Mouse (Mus musculus) liver, embryonic 12.5 days (tissue): ENCODE measurements around the gene Alox5. TPM values are rescaled to one million over a fixed set of nuclear protein-coding genes. Genes with fewer than 3 reads are reported as not detected.

Experiments
- ATAC-seq: fragments of 200-750 bp; cut with Nextera tagmentation; 2 replicates; pipeline ENCODE4 v1.8.0; 2017; ENCODE audit warnings: moderate number of reproducible peaks, mild to moderate bottlenecking, moderate library complexity
- H3K27ac ChIP-seq: fragments of 300-500 bp; sonication (generic); 2 replicates; pipeline ENCODE4 v1.5.1; 2016; ENCODE audit warnings: mild to moderate bottlenecking
- H3K27me3 ChIP-seq: fragments of 300-500 bp; sonication (generic); replicated peaks from 2 replicates; pipeline ENCODE4 v1.6.1; 2016; ENCODE audit warnings: mild to moderate bottlenecking, moderate library complexity
- H3K36me3 ChIP-seq: fragments of 300-500 bp; sonication (generic); 2 replicates; pipeline ENCODE4 v1.6.1; 2016; ENCODE audit warnings: mild to moderate bottlenecking, moderate library complexity
- H3K4me1 ChIP-seq: fragments of 300-500 bp; sonication (generic); 2 replicates; pipeline ENCODE4 v1.6.1; 2016
- H3K4me2 ChIP-seq: fragments of 300-500 bp; sonication (generic); 2 replicates; pipeline ENCODE4 v1.6.1; 2016; ENCODE audit warnings: mild to moderate bottlenecking, moderate library complexity
- H3K4me3 ChIP-seq: fragments of 300-500 bp; sonication (generic); 2 replicates; pipeline ENCODE4 v1.5.1; 2016; ENCODE audit warnings: mild to moderate bottlenecking, moderate library complexity
- H3K9ac ChIP-seq: fragments of 300-500 bp; sonication (generic); 2 replicates; pipeline ENCODE4 v1.6.1; 2016; ENCODE audit warnings: mild to moderate bottlenecking, moderate library complexity
- H3K9me3 ChIP-seq: fragments of 300-500 bp; sonication (generic); replicated peaks from 2 replicates; pipeline ENCODE4 v1.6.1; 2016; ENCODE audit warnings: mild to moderate bottlenecking, moderate library complexity
- WGBS: fragments of 180-500 bp; shearing (Covaris S2); methylation state at CpG from one replicate; pipeline ENCODE4 v1.1.7; 2016; ENCODE audit not compliant: insufficient replicate concordance; 5-methylcytosine and 5-hydroxymethylcytosine counted together
- polyA plus RNA-seq: library from polyadenylated mRNA; unstranded; fragments of >200 nt; fragmentation: Nextera tagmentation; extraction: Ambion mirVana; gene quantifications from 2 replicates; pipeline ENCODE4 v1.2.1, GENCODE M21; 2016

Gene Alox5
- polyA plus RNA-seq, 1 experiment from 2014 or later: 4.0 TPM

DNA sequence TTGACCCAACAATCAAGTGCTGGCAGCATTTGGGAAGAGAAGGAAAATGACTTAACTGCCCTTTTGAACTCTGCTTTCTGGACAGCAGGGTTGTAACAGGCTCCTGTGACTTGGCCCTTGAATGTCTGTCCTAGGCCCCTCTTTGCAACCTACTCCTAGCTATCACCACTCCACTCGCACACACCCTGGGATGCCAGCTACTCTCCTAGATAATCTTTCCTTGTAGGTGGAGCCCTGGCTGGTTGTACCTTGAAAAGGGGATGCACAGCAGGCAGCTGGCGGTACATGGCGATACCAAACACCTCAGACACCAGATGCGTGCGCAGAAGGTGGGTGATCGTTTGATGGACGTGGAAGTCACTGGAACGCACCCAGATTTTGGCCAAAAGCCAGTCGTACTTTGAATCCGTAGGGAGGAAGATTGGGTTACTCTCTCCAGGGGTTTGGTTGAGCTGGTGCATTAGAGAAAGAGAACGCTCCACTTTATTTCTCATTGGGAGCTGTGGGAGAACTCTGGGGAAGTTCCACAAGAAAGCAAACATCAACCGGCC lies 45.8 kb downstream of the Alox5 start:
- no peaks in the 10 kb centered on the region for H3K9me3 ChIP-seq
- H3K36me3 ChIP-seq: peaks cover 17% of the 10 kb centered on the region
- no peak overlapping the region for H3K9ac ChIP-seq
- H3K27me3 ChIP-seq: no peaks in the 10 kb centered on the region
- no peak overlapping the region for H3K4me2 ChIP-seq
- no peak overlapping the region for H3K27ac ChIP-seq
- WGBS: 86% methylated on average over 12 of the region's 12 CpGs
- peaks cover 14% of the 10 kb centered on the region for H3K4me1 ChIP-seq
- no peak for ATAC-seq
- H3K4me3 ChIP-seq: no peak overlapping the region

- 87% methylated on average over 14 of the region's 14 CpGs for WGBS
- Histone ChIP-seq H3K27ac (no peak overlapping the region), H3K4me3 (no peak overlapping the region), H3K36me3 (peaks cover 40% of the 10 kb centered on the region), H3K4me2 (no peak overlapping the region), H3K27me3 (no peaks in the 10 kb centered on the region), H3K9me3 (no peaks in the 10 kb centered on the region), H3K9ac (no peak overlapping the region), H3K4me1 (peaks cover 21% of the 10 kb centered on the region)
- ATAC-seq: no peak
These were observed 48.2 kb downstream of the Alox5 start for GRCm38 (mm10) chr6:116412546-116413325.

- no peaks in the 10 kb centered on the region for H3K27me3 ChIP-seq
- ATAC-seq: no peak
- H3K9me3 ChIP-seq: no peaks in the 10 kb centered on the region
- no peak overlapping the region for H3K27ac ChIP-seq
- no peak overlapping the region for H3K9ac ChIP-seq
- H3K4me1 ChIP-seq: peaks cover 23% of the 10 kb centered on the region
- WGBS: 82% methylated on average over 3 of the region's 3 CpGs
- no peak overlapping the region for H3K4me3 ChIP-seq
- H3K4me2 ChIP-seq: no peak overlapping the region
- H3K36me3 ChIP-seq: peaks cover 50% of the 10 kb centered on the region
These were observed 49.3 kb downstream of the Alox5 start for GRCm38 (mm10) chr6:116411716-116412115.

DNA sequence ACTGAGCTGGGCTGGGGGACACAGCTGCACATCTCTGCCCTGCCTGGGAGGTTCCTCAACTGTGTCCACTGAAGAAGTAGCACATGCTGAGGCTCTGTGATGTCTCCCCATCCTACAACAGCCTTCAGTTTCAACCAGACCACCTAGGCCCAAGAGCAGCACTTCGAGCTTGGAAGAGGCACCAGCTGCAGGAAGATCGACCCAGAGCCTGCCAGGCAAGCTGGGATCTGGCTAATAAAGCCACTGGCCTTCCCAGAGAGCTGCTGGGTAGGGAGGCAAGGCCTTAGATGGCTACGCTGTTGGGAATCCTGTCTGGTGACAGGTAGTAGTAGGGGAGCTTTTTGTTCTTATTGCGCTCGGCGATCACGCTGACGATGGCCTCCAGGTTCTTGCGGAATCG lies 50.5 kb downstream of the Alox5 start:
- 96% methylated on average over 10 of the region's 10 CpGs for WGBS
- Histone ChIP-seq H3K9ac (no peak overlapping the region), H3K9me3 (no peaks in the 10 kb centered on the region), H3K27me3 (no peaks in the 10 kb centered on the region), H3K36me3 (peaks cover 63% of the 10 kb centered on the region), H3K4me2 (no peak overlapping the region), H3K27ac (no peak overlapping the region), H3K4me3 (no peak overlapping the region), H3K4me1 (peaks cover 18% of the 10 kb centered on the region)
- no peak for ATAC-seq

DNA sequence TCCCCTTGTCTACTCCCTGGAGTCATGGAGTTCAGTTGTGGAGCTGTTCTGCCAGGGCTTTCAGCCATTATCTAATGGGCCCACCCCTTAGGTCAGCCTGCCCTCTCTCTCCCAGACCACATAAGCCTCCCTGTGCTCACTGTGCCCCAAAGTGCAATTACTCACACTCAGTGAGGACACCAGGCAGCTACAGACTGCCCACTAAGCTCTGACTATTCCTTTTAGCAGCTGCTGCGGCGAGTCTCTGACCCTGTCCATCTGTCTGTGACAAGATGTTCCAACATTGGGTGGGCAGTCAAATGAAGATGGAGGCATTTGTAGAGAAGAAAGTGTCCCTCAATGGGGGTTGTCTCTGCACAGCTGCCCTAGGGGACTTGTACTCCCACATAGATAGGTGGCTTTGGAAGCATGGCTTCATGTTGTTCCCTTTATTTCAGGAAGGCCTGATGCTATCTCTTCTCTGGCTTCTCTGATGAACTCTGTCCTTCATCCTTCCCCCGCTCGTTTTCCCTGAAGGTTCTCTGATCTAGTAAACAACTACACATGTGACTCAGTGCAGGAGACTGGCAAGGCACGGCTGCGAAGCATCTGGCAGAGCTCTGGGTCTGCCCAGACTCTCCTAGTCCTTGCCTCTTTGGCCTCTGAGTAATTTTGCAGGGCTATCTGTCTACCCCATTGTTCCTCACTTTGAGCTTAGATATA lies 52.9 kb downstream of the Alox5 start:
- no peak overlapping the region for H3K9ac ChIP-seq
- H3K4me3 ChIP-seq: no peak overlapping the region
- no peak overlapping the region for H3K4me2 ChIP-seq
- WGBS: 58% methylated on average over 6 of the region's 6 CpGs
- H3K9me3 ChIP-seq: no peaks in the 10 kb centered on the region
- ATAC-seq: no peak
- no peak overlapping the region for H3K27ac ChIP-seq
- no peaks in the 10 kb centered on the region for H3K27me3 ChIP-seq
- peaks cover 8% of the 10 kb centered on the region for H3K4me1 ChIP-seq
- H3K36me3 ChIP-seq: peaks cover 86% of the 10 kb centered on the region

DNA sequence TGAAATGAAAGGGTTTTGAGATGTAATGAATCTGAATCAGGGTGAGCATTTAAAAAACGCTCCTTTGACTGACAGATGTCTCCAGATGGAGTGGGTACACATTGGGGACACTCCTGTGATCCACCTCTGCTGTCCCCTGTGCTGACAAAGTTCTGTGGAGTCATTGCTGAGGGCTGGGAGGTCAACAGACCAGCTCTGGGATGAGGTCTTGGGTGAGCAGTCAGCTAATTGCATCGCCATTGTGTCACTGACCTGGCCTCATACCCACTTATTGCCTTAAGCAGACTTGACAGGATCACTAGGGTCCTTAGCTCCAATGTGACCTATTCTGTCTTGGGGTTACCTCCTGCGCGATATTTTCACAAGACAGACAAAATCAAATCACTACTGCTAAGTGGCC lies 53.8 kb downstream of the Alox5 start:
- Histone ChIP-seq H3K4me1 (peaks cover 8% of the 10 kb centered on the region), H3K4me3 (no peak overlapping the region), H3K36me3 (peaks cover 95% of the 10 kb centered on the region), H3K27ac (no peak overlapping the region), H3K27me3 (no peaks in the 10 kb centered on the region), H3K9me3 (no peaks in the 10 kb centered on the region), H3K4me2 (no peak overlapping the region), H3K9ac (no peak overlapping the region)
- whole genome bisulfite sequencing: 91% methylated on average over 4 of the region's 4 CpGs
- no peak for ATAC-seq

- no peak overlapping the region for H3K27ac ChIP-seq
- peaks cover 96% of the 10 kb centered on the region for H3K36me3 ChIP-seq
- no peak for ATAC-seq
- H3K9ac ChIP-seq: no peak overlapping the region
- no peak overlapping the region for H3K4me2 ChIP-seq
- no peak overlapping the region for H3K4me3 ChIP-seq
- H3K27me3 ChIP-seq: no peaks in the 10 kb centered on the region
- 80% methylated on average over 5 of the region's 5 CpGs for WGBS
- H3K9me3 ChIP-seq: no peaks in the 10 kb centered on the region
- H3K4me1 ChIP-seq: peaks cover 8% of the 10 kb centered on the region
These were observed 54.3 kb downstream of the Alox5 start for GRCm38 (mm10) chr6:116406680-116407079.

DNA sequence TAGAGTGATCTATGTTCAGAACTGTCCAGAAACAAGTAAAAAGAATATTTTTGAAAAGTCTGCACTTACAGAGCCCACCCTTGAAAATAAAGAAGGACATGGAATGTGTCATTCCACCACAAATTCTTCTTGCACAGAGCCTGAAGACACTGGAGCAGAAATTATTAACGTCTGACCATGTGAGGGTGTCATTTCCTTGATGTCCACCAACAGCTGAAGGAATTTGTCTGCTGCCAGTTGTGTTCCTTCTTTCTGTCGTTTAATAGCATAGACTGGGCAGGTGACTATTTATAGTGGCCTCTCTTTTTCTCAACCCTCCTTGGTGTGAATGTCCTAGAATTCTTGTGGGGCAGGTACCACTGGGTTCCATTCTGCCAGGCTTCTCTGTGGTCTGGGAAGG lies 54.8 kb downstream of the Alox5 start:
- no peak overlapping the region for H3K4me3 ChIP-seq
- H3K9ac ChIP-seq: no peak overlapping the region
- peaks cover 8% of the 10 kb centered on the region for H3K4me1 ChIP-seq
- no peak for ATAC-seq
- no peak overlapping the region for H3K27ac ChIP-seq
- no peaks in the 10 kb centered on the region for H3K9me3 ChIP-seq
- H3K4me2 ChIP-seq: no peak overlapping the region
- no peaks in the 10 kb centered on the region for H3K27me3 ChIP-seq
- 61% methylated on average over 2 of the region's 2 CpGs for WGBS
- H3K36me3 ChIP-seq: peaks cover 98% of the 10 kb centered on the region

- H3K9ac ChIP-seq: no peak overlapping the region
- no peak overlapping the region for H3K4me2 ChIP-seq
- H3K27ac ChIP-seq: no peak overlapping the region
- no peak for ATAC-seq
- WGBS: 75% methylated on average over 5 of the region's 5 CpGs
- no peak overlapping the region for H3K4me3 ChIP-seq
- H3K9me3 ChIP-seq: no peaks in the 10 kb centered on the region
- H3K27me3 ChIP-seq: no peaks in the 10 kb centered on the region
- H3K4me1 ChIP-seq: peaks cover 8% of the 10 kb centered on the region
- H3K36me3 ChIP-seq: peaks cover 98% of the 10 kb centered on the region
These were observed 55.3 kb downstream of the Alox5 start for GRCm38 (mm10) chr6:116405715-116406114.

DNA sequence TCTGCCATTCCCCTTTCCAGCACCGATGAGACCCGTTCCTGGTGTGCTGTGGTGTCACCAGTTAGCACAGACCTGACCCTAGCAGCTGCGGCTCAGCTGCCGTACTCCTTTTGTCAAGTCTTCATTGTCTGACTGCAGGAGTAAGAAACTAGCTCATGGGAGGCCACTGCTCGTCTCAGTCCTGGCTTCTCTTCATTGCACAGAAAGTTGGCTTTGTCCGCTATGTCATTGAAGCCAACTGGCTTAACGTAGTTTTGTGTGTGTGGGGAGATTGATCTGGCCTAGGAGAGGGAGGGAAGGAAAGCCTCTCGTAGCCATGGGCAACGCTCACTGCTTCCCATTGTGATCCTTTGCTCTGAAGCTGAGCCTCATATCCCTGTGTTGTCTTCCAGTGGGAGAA lies 55.7 kb downstream of the Alox5 start:
- H3K27ac ChIP-seq: no peak overlapping the region
- H3K4me3 ChIP-seq: no peak overlapping the region
- ATAC-seq: no peak
- no peak overlapping the region for H3K4me2 ChIP-seq
- no peaks in the 10 kb centered on the region for H3K9me3 ChIP-seq
- H3K27me3 ChIP-seq: no peaks in the 10 kb centered on the region
- WGBS: 91% methylated on average over 9 of the region's 9 CpGs
- peaks cover 8% of the 10 kb centered on the region for H3K4me1 ChIP-seq
- H3K36me3 ChIP-seq: peaks cover 98% of the 10 kb centered on the region
- H3K9ac ChIP-seq: no peak overlapping the region

DNA sequence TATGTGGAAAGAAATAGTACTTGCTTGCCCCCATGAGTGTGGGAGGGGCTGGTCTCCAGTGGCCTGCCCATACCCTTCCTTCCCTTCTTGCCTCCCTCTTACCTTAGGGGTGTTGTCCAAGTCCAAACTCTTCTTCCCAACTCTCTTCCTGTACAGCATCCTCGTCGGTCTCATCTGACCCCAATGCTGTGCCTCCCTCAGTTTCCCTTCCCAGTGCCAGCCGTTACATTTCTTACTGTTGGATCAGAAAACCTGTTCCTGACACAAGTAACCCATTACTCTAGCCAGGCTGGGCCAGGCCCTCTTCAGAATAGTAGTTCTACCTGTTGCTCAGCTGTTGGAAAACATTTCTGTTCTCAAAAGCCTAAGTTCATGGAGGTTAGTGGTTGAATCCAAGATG lies 58.6 kb downstream of the Alox5 start:
- H3K4me2 ChIP-seq: no peak overlapping the region
- ATAC-seq: no peak
- no peaks in the 10 kb centered on the region for H3K9me3 ChIP-seq
- H3K4me1 ChIP-seq: 0 out of 2 replicates have a peak, but pooled peaks cover 10% of the 10 kb centered on the region
- no peaks in the 10 kb centered on the region for H3K27me3 ChIP-seq
- peaks cover 82% of the 10 kb centered on the region for H3K36me3 ChIP-seq
- H3K27ac ChIP-seq: no peak overlapping the region
- WGBS: 89% methylated on average over 3 of the region's 3 CpGs
- no peak overlapping the region for H3K4me3 ChIP-seq
- H3K9ac ChIP-seq: no peak overlapping the region

DNA sequence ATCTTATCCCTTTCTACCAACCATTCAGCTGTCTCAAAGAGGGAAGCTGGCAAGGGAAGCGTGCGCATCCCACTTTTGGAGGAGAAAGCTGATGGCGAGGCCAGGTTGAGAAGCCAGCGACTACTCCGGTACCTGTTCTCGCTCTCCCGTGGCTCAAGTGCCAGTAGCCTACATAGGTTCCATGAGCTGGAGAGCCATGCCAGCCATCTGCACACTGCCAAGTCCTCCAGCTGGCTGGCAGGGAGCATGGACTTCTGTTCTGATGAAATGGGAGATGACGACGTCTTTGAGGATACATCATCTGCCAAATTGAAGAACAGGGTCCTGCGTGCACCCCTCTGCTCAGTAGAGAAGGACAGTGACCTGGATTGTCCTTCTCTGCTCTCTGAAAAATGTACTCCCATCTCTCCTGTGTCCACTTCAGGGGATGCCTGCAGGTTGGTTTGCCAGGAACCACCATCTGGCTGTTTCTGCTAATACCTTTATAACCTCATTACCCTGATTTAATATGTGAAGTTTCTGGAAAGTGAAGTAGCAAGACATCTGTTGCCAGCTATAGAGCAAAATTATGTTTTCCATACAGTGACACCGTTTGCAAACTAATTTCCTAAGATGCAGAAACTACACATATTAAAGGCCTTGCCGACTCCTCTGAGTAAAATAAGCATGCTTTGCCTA lies 59.1 kb downstream of the Alox5 start:
- no peaks in the 10 kb centered on the region for H3K27me3 ChIP-seq
- 0 out of 2 replicates have a peak, but pooled peaks cover 10% of the 10 kb centered on the region for H3K4me1 ChIP-seq
- no peaks in the 10 kb centered on the region for H3K9me3 ChIP-seq
- WGBS: 91% methylated on average over 12 of the region's 12 CpGs
- no peak overlapping the region for H3K4me3 ChIP-seq
- H3K4me2 ChIP-seq: no peak overlapping the region
- peaks cover 80% of the 10 kb centered on the region for H3K36me3 ChIP-seq
- ATAC-seq: no peak
- no peak overlapping the region for H3K27ac ChIP-seq
- no peak overlapping the region for H3K9ac ChIP-seq
